Mouse (Mus musculus) heart, adult 2 months (tissue): ENCODE results near the gene Gtpbp10. TPM values are rescaled to one million over a fixed set of nuclear protein-coding genes. Genes with fewer than 3 reads are reported as not detected.

Experiments used
- DNase-seq, 2 experiments: peaks; one replicate each; pipeline ENCODE4 v3.0.0; 2021
- H3K27ac ChIP-seq: fragments of 200-600 bp; 2 replicates; pipeline ENCODE4 v1.8.1; 2022
- H3K27me3 ChIP-seq: fragments of 200-500 bp; 2 replicates; pipeline ENCODE4 v1.6.1; 2012; ENCODE audit warnings: mild to moderate bottlenecking, low read length, inconsistent platforms, mixed read lengths; ENCODE audit not compliant: control insufficient read depth, insufficient read depth
- H3K36me3 ChIP-seq: fragments of 200-500 bp; 2 replicates; pipeline ENCODE4 v1.6.1; 2012; ENCODE audit warnings: low read length, inconsistent platforms; ENCODE audit not compliant: control insufficient read depth, insufficient read depth
- H3K4me1 ChIP-seq: fragments of 200-500 bp; 2 replicates; pipeline ENCODE4 v1.6.1; 2011; ENCODE audit warnings: low read length; ENCODE audit not compliant: control insufficient read depth, insufficient read depth
- H3K4me3 ChIP-seq: fragments of 200-600 bp; 2 replicates; pipeline ENCODE4 v1.8.1; 2022
- H3K79me2 ChIP-seq: fragments of 200-500 bp; replicated peaks from 2 replicates; pipeline ENCODE4 v1.6.1; 2012; ENCODE audit warnings: mild to moderate bottlenecking, inconsistent platforms, low read length, moderate library complexity, mixed read lengths; ENCODE audit not compliant: control insufficient read depth, insufficient read depth
- H3K9ac ChIP-seq: fragments of 200-500 bp; 2 replicates; pipeline ENCODE4 v1.6.1; 2012; ENCODE audit warnings: low read depth, mild to moderate bottlenecking, control low read depth, inconsistent platforms, low read length, mixed read lengths
- CTCF ChIP-seq: fragments of 200-600 bp; IDR thresholded peaks from 2 replicates; pipeline ENCODE4 v1.8.1; 2022; ENCODE audit warnings: antibody characterized with exemption, mild to moderate bottlenecking, moderate library complexity
- EP300 ChIP-seq: fragments of 200-500 bp; IDR thresholded peaks from 2 replicates; pipeline ENCODE4 v1.6.1; 2011; ENCODE audit warnings: low read depth, low read length, control low read depth; ENCODE audit not compliant: insufficient read depth
- POLR2A ChIP-seq: fragments of 200-500 bp; IDR thresholded peaks from 2 replicates; pipeline ENCODE4 v1.6.1; 2011; ENCODE audit warnings: mild to moderate bottlenecking, low read depth, low read length, control low read depth; ENCODE audit not compliant: insufficient read depth
- WGBS: fragments of 180-500 bp; shearing (Covaris S2); methylation state at CpG from one replicate; pipeline ENCODE4 v1.1.7; 2018; 5-methylcytosine and 5-hydroxymethylcytosine counted together
- intact Hi-C: fragments of 180-260 bp; cut with DNase I; formaldehyde crosslinking; loops from one replicate; pipeline ENCODE4 v1.15.1; 2025
- long read RNA-seq: library from polyadenylated mRNA; stranded (forward); transcript quantifications from one replicate; pipeline ENCODE4 v2.0.0, GENCODE M21; 2021
- polyA plus RNA-seq: library from polyadenylated mRNA; depleted of rRNA; stranded (reverse); fragments of >200 nt; gene quantifications from 2 replicates; pipeline ENCODE4 v1.2.3, GENCODE M21; 2012; rRNA removed
- total RNA-seq, 2 experiments: library from RNA; stranded (reverse); gene quantifications; 2 replicates each; pipeline ENCODE4 v1.2.3; 2021

The Gtpbp10 gene
- total RNA-seq (10 to 100 TPM in 1 of 2 experiments, 1 to 10 TPM in 1; 9.6 to 11.4 TPM), polyA plus RNA-seq (4.3 and 9.8 TPM in 2 replicates)
- long read RNA-seq, transcript Gtpbp10-202 (10 exons, 2,972 nt) = major isoform, 7 of 13 reads
- long read RNA-seq, partial matches to known transcripts = 0 of 13 reads
- long read RNA-seq, other reads (novel, unspliced or antisense) = 6 of 13 reads

- 0 out of 2 replicates have a peak, but pooled peaks cover 1% of the 10 kb centered on the region for H3K27me3 ChIP-seq
- under 1% methylated on average over 43 of the region's 43 CpGs for WGBS
- peak within 1 kb of the TSS; percentile 70 for H3K27ac ChIP-seq
- no peaks in the 10 kb centered on the region for H3K36me3 ChIP-seq
- peak within 1 kb of the TSS; percentile 61 for H3K9ac ChIP-seq
- no peaks in the 10 kb centered on the region for H3K4me1 ChIP-seq
- peak within 1 kb of the TSS; percentile 57 for H3K4me3 ChIP-seq
- peak; percentile 92 to 96 for DNase-seq
- no peak for TF ChIP-seq CTCF
- peak; percentile 79 for TF ChIP-seq POLR2A
- 0 out of 2 replicates have a peak, but pooled peaks have one; percentile 50 for TF ChIP-seq EP300
- no peaks in the 10 kb centered on the region for H3K79me2 ChIP-seq
- intact Hi-C loops = loop anchor here (1.0 kb wide), 1 partner anchor 44 kb away; no protein-coding TSS in a partner anchor
These were observed at the start of gene Gtpbp10 for GRCm38 (mm10) chr5:5559079-5559740. TSS of gene Gtpbp10 (minus strand) at chr5:5559538.

GRCm38 (mm10) chr5:5587686-5588085 is 28.3 kb upstream of the Gtpbp10 start:
- intact Hi-C loops = no loop called here
- TF ChIP-seq EP300 (no peak), CTCF (no peak), POLR2A (no peak)
- no peak overlapping the region for H3K27ac ChIP-seq
- H3K9ac ChIP-seq = no peak overlapping the region
- WGBS = 82% methylated on average over 3 of the region's 3 CpGs
- no peak for DNase-seq
- no peaks in the 10 kb centered on the region for H3K79me2 ChIP-seq
- H3K36me3 ChIP-seq = no peaks in the 10 kb centered on the region
- H3K4me3 ChIP-seq = no peak overlapping the region
- H3K27me3 ChIP-seq = no peaks in the 10 kb centered on the region
- H3K4me1 ChIP-seq = no peaks in the 10 kb centered on the region

GRCm38 (mm10) chr5:5573749-5574317 is 14.5 kb upstream of the Gtpbp10 start, which contains the start of gene Gm8773:
TSS of gene Gm8773 (plus strand) at chr5:5573799.
- H3K4me1 ChIP-seq = no peaks in the 10 kb centered on the region
- no peaks in the 10 kb centered on the region for H3K79me2 ChIP-seq
- WGBS = 1% methylated on average over 24 of the region's 24 CpGs
- H3K27ac ChIP-seq = no peak within 1 kb of the TSS
- TF ChIP-seq CTCF (no peak), POLR2A (no peak)
- peak within 1 kb of the TSS; percentile 13; the same call in 1 of the 2 replicates for H3K4me3 ChIP-seq
- no peaks in the 10 kb centered on the region for H3K27me3 ChIP-seq
- H3K9ac ChIP-seq = no peak within 1 kb of the TSS
- peak; percentile 4 to 19 for DNase-seq
- H3K36me3 ChIP-seq = no peaks in the 10 kb centered on the region
- intact Hi-C loops = no loop called here

GRCm38 (mm10) chr5:5562435-5562834 is 3.1 kb upstream of the Gtpbp10 start:
- TF ChIP-seq EP300 (no peak), POLR2A (no peak), CTCF (no peak)
- WGBS = 66% methylated on average over 3 of the region's 3 CpGs
- Histone ChIP-seq H3K4me3 (no peak overlapping the region), H3K4me1 (no peaks in the 10 kb centered on the region), H3K27ac (no peak overlapping the region), H3K36me3 (no peaks in the 10 kb centered on the region), H3K9ac (no peak overlapping the region), H3K79me2 (no peaks in the 10 kb centered on the region), H3K27me3 (0 out of 2 replicates have a peak, but pooled peaks cover 1% of the 10 kb centered on the region)
- intact Hi-C loops = loop anchor here (5.0 kb wide), 1 partner anchor 100 kb away; the partner anchor contains the start of gene Cfap69
- no peak for DNase-seq

- 65% methylated on average over 4 of the region's 4 CpGs for WGBS
- no peak for DNase-seq
- H3K79me2 ChIP-seq = no peaks in the 10 kb centered on the region
- H3K4me1 ChIP-seq = no peaks in the 10 kb centered on the region
- 0 out of 2 replicates have a peak, but pooled peaks cover 1% of the 10 kb centered on the region for H3K27me3 ChIP-seq
- H3K36me3 ChIP-seq = no peaks in the 10 kb centered on the region
- no peak overlapping the region for H3K9ac ChIP-seq
- no peak overlapping the region for H3K4me3 ChIP-seq
- TF ChIP-seq EP300 (no peak), POLR2A (no peak), CTCF (no peak)
- intact Hi-C loops = loop anchor here (5.0 kb wide), 1 partner anchor 101 kb away; the partner anchor contains the start of gene Cfap69
- H3K27ac ChIP-seq = no peak overlapping the region
These were observed 1.8 kb upstream of the Gtpbp10 start for GRCm38 (mm10) chr5:5561041-5561706.
